Mouse (Mus musculus) spleen, embryonic (tissue): ENCODE results near the gene Cnpy4.
"Not testable (repeated sequence)": the region's sequence is repeated elsewhere in the genome, so short reads cannot be mapped to it uniquely, and the experiment has no call there.

Source experiments
- CTCF ChIA-PET: fragments of 350-600 bp; sonication (Branson Sonifier 250); formaldehyde crosslinking; loops from one replicate; lab custom pipeline; 2022; lab: Charles Lee

The Cnpy4 gene

DNA sequence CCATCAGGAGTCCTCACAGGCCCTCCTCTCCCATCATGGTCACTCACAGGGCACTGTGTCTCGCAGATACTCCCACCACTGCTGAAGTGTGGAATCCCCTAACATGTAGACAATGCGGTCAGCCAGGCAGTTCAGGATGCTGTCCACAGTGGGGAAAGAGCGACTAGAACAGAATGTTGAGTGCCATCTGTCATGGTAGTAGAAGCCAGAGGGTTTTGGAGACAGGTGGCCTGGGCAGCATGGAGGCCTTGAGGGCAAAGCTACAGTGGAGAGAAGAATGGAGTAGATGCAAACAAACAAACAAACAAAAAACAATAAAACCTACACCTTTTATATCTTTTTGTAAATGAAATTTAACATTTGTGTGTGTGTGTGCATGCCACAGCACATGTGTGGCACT lies 14.8 kb downstream of the Cnpy4 start:
- CTCF ChIA-PET = no interaction called here

DNA sequence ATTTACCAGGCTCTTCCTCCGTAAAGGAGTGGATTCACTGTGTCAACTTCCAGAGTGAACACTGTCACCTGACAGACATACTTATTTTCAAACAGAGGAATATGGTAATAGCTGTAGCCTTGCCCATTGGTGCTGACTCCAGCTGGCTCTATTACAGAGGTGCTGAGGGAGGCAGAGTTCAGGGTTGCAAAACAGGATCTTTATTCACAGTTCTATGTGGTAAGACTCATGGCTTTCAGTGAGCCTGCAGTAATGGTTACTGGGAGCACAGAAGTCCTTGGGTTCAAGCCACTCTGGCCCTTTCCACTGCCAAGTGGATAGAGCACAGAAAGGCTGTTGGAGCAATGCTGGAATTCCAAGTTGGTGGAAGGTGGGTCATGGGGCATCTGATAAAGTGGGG lies 20.0 kb downstream of the Cnpy4 start:
- CTCF ChIA-PET = no interaction called here

DNA sequence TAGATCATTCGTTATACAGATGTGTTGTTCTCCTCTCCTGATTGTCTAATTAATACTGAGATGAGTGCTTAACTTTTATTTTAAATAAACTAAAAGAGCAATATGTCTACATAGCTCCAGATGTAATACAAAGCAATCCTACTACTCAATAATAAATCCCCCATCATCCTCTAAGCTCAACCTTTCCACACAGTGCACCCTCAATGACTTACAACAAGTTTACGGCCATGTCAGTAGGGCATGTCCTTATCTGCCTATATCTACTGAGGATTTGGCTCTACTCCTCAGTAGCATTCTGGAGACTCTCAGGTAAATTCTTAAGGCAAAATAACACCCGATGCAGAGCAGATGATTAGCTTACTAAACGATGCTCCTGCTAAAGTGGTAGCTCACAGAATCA lies 20.6 kb downstream of the Cnpy4 start:
- CTCF ChIA-PET = interaction anchor here (0.7 kb wide), 1 partner anchor 911 kb away, joined by 3 read pairs; no protein-coding TSS in a partner anchor

DNA sequence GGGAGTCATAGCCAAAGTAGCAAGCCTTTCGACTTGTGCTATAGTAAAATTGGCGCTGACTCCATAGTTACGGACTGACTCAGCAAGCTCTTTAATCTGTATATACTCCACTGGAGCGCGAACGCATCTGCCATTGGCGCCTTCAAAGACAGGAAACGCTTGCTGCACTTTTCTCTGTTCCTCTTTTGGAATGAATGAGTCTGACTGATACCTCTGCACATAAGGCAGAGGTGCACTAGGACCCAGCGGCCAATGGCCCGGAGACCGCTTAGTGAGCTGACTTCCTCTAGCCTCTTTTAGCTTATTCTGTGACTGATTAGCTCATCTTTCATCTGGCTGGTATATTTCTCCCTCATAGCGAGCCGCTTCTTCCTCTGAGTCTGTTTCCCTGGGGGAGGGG lies 29.3 kb downstream of the Cnpy4 start:
- CTCF ChIA-PET = not testable (repeated sequence)

DNA sequence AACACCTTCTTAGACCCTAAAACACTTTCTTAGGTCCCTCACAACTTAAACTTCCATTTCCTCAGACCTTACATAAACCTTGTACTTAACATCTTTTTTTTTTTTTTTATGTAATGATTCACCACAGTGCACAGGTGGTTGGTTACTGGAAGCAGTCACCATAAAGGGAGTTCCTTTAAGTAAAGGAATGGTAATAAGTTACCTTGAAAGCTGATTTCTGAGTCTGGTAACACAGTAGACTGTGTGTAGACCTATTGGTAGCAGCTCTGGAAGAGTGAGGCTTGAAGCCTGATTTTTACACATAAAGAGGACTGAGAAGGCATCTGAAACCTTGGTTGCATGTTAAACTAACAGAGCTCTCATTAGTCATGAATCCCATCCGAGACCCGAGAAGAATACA lies 32.6 kb downstream of the Cnpy4 start:
- CTCF ChIA-PET = interaction anchor here (0.7 kb wide), 1 partner anchor 49 kb away, joined by 3 read pairs; no protein-coding TSS in a partner anchor

DNA sequence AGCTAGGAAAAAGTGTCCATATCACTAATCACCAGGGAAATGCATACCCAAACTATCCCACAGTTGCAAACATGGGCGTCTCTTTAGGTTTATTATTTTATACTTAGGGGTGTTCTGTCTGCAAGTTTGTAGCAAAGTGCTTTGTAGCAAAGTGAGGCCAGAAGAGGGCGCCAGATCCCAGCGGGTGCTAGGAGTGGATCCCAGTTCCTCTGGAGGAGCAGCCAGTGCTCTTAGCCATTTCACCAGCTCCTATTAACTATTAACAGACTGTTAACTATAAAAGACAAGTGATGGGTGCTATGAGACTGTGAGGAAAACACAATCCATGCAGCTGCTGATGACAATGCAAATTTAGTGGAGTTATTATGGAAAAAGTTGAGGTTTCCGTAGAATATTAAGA lies 34.8 kb downstream of the Cnpy4 start:
- CTCF ChIA-PET = interaction anchor here (0.8 kb wide), 1 partner anchor 31 kb away, joined by 3 read pairs; no protein-coding TSS in a partner anchor

DNA sequence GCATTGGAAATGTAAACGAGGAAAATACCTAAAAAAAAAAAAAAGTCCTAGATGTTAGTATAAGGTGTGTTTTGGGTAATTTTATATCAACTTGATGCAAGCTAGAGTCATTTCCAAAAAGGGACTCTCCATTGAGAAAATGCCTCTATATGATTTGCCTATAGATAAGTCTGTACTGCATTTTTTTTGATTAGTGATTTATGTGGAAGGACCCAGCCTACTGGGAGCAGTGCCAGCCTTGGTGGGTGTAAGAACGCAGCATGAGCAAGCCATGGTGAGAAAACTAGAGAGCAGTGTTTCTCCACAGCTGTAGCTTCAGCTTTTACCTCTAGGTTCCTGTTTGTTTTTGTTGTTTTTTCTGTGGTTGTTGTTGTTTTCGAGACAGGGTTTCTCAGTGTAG lies 36.0 kb downstream of the Cnpy4 start:
- CTCF ChIA-PET = no interaction called here

DNA sequence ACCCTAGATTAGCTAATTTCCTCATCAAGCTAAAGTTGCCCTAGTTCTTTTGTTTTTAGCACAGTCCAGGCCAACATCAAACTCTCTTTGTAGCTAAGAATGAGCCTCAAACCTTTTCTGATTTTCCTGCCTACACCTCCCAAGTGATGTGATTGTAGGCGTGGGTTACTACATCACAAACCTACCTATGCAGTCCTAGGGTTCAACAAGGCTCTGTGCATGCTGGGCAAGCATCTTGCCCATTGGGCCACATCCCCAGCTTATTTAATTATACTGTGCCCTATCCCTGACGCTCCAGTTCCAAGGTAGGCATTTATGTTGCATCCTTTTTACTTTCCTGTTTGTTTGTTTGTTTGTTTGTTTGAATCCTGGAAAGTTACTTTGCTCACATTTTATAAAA lies 38.4 kb downstream of the Cnpy4 start, which contains the start of gene Nxpe5:
Nxpe5 (plus strand) TSS at position 199 of the 400 bp plus-strand sequence.
- CTCF ChIA-PET = interaction anchor here (0.7 kb wide), 1 partner anchor 295 kb away, joined by 3 read pairs; no protein-coding TSS in a partner anchor

DNA sequence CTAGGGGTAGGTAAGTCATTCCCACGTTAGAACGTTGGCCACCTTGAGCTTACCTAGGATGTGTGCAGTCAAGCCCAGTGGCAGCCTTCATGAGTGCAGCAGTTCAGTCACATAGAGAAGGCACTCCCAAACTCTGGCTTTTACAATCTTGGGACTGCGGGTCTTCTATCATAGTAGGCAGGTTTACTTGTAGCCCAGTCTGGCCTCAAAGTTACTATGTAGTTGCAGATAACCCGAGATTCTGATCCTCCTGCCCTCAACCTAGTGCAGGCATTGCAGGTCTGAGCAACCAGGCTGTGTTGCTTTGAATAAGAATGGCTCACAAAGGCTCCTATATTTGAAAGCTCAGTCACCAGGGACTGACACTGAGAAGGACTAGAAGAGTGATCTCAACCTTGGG lies 39.2 kb downstream of the Cnpy4 start:
- CTCF ChIA-PET = no interaction called here

DNA sequence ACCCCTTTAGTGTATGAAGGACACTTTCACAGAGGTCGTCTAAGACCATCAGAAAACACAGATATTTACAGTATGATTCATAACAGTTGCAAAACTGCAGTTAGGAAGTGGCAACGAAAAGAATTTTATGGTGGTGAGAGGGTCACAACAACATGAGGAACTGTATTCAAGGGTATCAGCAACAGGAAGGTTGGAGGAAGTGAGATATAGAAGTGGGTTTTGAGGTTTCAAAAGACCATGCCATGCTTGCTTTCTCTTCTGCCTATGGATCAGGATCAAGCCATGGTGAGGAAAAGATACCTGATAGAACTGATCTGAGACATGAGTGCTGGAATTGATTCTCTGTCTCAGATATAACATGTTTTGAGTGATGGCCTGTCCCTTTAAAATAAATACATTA lies 40.1 kb downstream of the Cnpy4 start:
- CTCF ChIA-PET = no interaction called here

DNA sequence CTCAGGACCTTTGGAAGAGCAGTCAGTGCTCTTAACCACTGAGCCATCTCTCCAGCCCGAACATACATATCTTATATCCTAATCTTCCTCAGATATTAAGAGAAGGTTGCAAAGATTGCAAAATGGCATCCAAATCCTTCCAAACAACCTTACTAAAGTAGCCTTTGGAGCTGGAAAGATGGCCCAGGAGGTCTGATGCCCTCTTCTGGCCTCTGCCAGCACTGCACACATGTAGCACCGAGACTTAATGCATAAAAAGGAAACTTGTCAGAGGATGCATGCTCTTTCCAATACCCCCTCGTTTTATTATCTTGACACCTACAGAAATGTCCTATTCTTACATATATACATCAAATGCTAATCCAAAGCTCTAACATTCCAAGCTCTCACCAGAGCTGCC lies 40.7 kb downstream of the Cnpy4 start:
- CTCF ChIA-PET = no interaction called here

DNA sequence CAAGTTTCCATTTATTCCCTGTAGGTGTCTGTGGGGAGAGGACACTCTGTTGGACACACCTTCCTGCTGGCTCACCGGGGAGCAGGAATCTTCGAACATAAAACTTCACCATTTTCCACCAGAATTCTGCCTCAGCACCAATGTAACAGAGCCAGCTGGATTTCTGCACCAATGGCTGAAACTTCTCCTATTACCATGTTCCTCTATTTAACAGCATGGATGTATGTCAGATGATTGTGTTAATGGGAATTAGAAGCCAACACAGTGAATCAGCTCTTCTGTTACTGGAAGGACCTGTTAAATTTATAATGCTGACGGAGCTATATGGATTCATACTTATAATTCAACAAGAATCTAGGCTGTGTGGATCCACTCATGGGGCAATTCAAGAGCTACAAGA lies 42.2 kb downstream of the Cnpy4 start:
- CTCF ChIA-PET = interaction anchor here (0.6 kb wide), 1 partner anchor 579 kb away, joined by 4 read pairs; no protein-coding TSS in a partner anchor

DNA sequence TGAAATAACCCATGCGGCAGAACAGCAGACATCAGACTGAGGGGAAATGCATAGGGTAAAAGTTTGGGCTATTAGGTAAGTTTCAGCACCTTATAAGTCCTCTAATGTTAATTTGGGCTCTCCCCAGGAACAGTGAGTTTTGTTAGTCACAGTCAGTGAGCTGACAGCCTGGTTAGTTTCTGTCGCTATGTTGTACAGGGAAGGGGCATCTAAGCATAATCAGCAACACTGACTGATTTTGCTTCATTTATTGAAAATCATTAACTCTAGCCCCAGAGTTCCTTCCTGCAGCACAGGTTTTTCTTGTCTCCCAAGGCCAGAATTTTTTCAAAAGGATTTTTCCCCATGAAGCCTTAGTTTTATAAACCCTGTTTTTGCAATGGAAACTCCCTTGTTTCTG lies 46.5 kb downstream of the Cnpy4 start:
- CTCF ChIA-PET = no interaction called here

DNA sequence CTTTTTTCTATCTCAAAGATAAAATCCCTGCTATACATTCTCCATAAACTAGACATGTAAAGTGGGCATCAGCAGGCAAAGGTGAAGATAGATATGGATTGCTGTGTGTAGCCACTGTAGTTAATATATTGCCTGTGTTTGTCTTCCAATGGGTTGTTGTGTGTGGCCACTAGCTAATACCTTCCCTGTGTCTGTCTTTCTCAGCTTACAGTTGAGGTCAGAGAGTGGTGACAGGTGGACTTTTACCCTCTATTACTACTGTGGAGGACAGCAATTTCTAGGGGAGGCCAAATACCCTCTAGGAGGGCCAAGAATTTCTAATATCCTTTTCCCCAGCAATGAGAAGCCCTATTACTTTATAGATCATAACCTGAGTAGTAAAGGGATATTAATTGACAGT lies 46.9 kb downstream of the Cnpy4 start:
- CTCF ChIA-PET = no interaction called here

DNA sequence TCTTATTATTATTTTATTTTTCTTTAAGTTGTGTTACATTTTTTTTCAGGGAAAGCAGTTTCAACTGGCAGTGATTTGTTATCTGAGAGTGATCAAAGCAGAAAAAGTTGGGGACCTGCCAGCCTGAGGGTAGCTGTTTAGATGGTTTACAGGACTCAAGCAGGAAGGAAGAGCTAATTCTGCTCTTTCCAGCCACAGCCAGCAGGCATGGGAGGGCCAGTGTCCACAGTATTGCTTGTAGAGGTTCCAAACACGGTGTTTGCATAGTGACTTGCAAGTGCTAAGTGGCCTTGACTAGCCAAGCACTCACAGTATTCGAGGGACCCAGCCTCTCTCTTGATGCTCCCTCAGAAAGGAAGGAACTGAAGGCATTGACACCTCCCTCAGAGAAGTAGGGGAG lies 54.2 kb downstream of the Cnpy4 start:
- CTCF ChIA-PET = no interaction called here
